Comparison of ENCODE assay signal across 8 mouse cellular contexts in genomic region chr13:109260796-109261516, GRCm38 (mm10).
DNase-seq lines count a peak whose midpoint lies in the region; ATAC-seq lines count a peak whose summit lies in the region.

No protein-coding gene starts in this region.

- intact Hi-C loops in left cerebral cortex, postnatal 14 days (cut with DNase I) = no loop called here

- ATAC-seq in heart, embryonic 13.5 days (ENCODE audit: extremely low read depth, insufficient number of reproducible peaks, low FRiP score, low TSS enrichment) = no peak
- peak; percentile 62 for ATAC-seq in forebrain, embryonic 14.5 days
- peak; percentile 19; the same call in 1 of the 2 replicates for ATAC-seq in liver, embryonic 16.5 days (ENCODE audit: low read depth)
- no peak for ATAC-seq in inflammation-experienced regulatory T-cells, adult 6 months

- no peaks in the 10 kb centered on the region for H3K27me3 ChIP-seq in heart, embryonic 13.5 days (replicated peaks)
- no peaks in the 10 kb centered on the region for H3K27me3 ChIP-seq in forebrain, embryonic 14.5 days (replicated peaks; ENCODE audit: control insufficient read depth, insufficient read depth, low read length)
- H3K27me3 ChIP-seq in liver, embryonic 16.5 days (ENCODE audit: control insufficient read depth, insufficient read depth, low read depth, low read length) = no peaks in the 10 kb centered on the region

- peak overlapping the region; percentile 69 for H3K4me3 ChIP-seq in heart, embryonic 13.5 days
- peak overlapping the region; percentile 43 for H3K4me3 ChIP-seq in forebrain, embryonic 14.5 days (ENCODE audit: low read depth, low read length)
- H3K4me3 ChIP-seq in liver, embryonic 16.5 days (ENCODE audit: low read depth, low read length) = peak overlapping the region; percentile 57

- H3K9me3 ChIP-seq in heart, embryonic 13.5 days = no peaks in the 10 kb centered on the region
- H3K9me3 ChIP-seq in forebrain, embryonic 14.5 days (replicated peaks; ENCODE audit: control insufficient read depth, low read length) = no peaks in the 10 kb centered on the region
- no peaks in the 10 kb centered on the region for H3K9me3 ChIP-seq in liver, embryonic 16.5 days (replicated peaks; ENCODE audit: control insufficient read depth, low read length)

- no peaks in the 10 kb centered on the region for H3K36me3 ChIP-seq in heart, embryonic 13.5 days
- no peaks in the 10 kb centered on the region for H3K36me3 ChIP-seq in forebrain, embryonic 14.5 days (ENCODE audit: control insufficient read depth, insufficient read depth, low read length)
- no peaks in the 10 kb centered on the region for H3K36me3 ChIP-seq in liver, embryonic 16.5 days (ENCODE audit: control insufficient read depth, insufficient read depth)

- 4% methylated on average over 17 of the region's 17 CpGs for WGBS in heart, embryonic 13.5 days
- WGBS in forebrain, embryonic 14.5 days = 2% methylated on average over 17 of the region's 17 CpGs
- under 1% methylated on average over 17 of the region's 17 CpGs for WGBS in liver, embryonic 16.5 days (ENCODE audit: insufficient replicate concordance)

- no peak for DNase-seq in heart, adult 8-10 months (ENCODE audit: low spot score)
- peak; percentile 76 for DNase-seq in ES-CJ7 (ENCODE audit: low read depth, low spot score)
- peak; percentile 61 for DNase-seq in forebrain, embryonic 14.5 days (ENCODE audit: low spot score)
- DNase-seq in adrenal gland, postnatal 36 days = no peak
- DNase-seq in left cerebral cortex, postnatal 14 days (ENCODE audit: low spot score in 2 of 2) = no peak

- H3K9ac ChIP-seq in heart, embryonic 13.5 days = peak overlapping the region; percentile 85
- H3K9ac ChIP-seq in forebrain, embryonic 14.5 days (ENCODE audit: low read length) = peak overlapping the region; percentile 67
- H3K9ac ChIP-seq in liver, embryonic 16.5 days (ENCODE audit: low read depth, low read length) = peak overlapping the region; percentile 12; the same call in 1 of the 2 replicates

- H3K4me2 ChIP-seq in heart, embryonic 13.5 days = peak overlapping the region; percentile 76
- H3K4me2 ChIP-seq in forebrain, embryonic 14.5 days (ENCODE audit: low read length) = peak overlapping the region; percentile 88
- peak overlapping the region; percentile 40 for H3K4me2 ChIP-seq in liver, embryonic 16.5 days (ENCODE audit: low read depth, low read length)

- peaks cover 22% of the 10 kb centered on the region for H3K4me1 ChIP-seq in heart, embryonic 13.5 days
- H3K4me1 ChIP-seq in forebrain, embryonic 14.5 days (ENCODE audit: control insufficient read depth, insufficient read depth, low read length) = 0 out of 2 replicates have a peak, but pooled peaks cover 5% of the 10 kb centered on the region
- no peaks in the 10 kb centered on the region for H3K4me1 ChIP-seq in liver, embryonic 16.5 days (ENCODE audit: control insufficient read depth, low read depth, low read length)

- H3K27ac ChIP-seq in heart, embryonic 13.5 days (replicated peaks) = peak overlapping the region; percentile 78
- no peak overlapping the region for H3K27ac ChIP-seq in forebrain, embryonic 14.5 days (ENCODE audit: low read depth, low read length)
- H3K27ac ChIP-seq in liver, embryonic 16.5 days (ENCODE audit: low read length) = peak overlapping the region; percentile 67; the same call in 1 of the 2 replicates

Comparison
In these comparisons a context has a peak if more than half of its experiments do, and no peak if none do; other contexts are left out.
1. ATAC-seq: peak in forebrain, embryonic 14.5 days (single experiment) and liver, embryonic 16.5 days (single experiment); none in heart, embryonic 13.5 days (single experiment) and inflammation-experienced regulatory T-cells, adult 6 months (single experiment).
2. H3K9ac ChIP-seq: peak in every context shown above with its lines; median percentile 85 in heart, embryonic 13.5 days; 67 in forebrain, embryonic 14.5 days; 12 in liver, embryonic 16.5 days.
3. DNase-seq: peak in ES-CJ7 (single experiment) and forebrain, embryonic 14.5 days (single experiment); none in heart, adult 8-10 months (single experiment), adrenal gland, postnatal 36 days (0 of 2) and left cerebral cortex, postnatal 14 days (0 of 2).
4. Peak in every context shown above with its lines, with median percentiles within 50 percentile points of each other: H3K4me2 ChIP-seq and H3K4me3 ChIP-seq.